Mouse (Mus musculus): ENCODE results near the gene Gimap4.

- TF ChIP-seq CTCF (IDR thresholded peaks at IDR 0.05; ENCODE audit: control insufficient read depth, insufficient read depth, low read length): no peak
- no peak for TF ChIP-seq POLR2A (IDR thresholded peaks at IDR 0.05; ENCODE audit: borderline replicate concordance, control insufficient read depth, low read depth, low read length)
Observed at GRCm38 (mm10) chr6:48706130-48706529, 21.8 kb downstream of the Gimap4 start.

All from bone marrow, adult 2 months (tissue).